Mouse (Mus musculus) stomach, embryonic 15.5 days (tissue): ENCODE measurements at regions not wholly inside any gene's neighbourhood (a gene's known extent, or its start where the extent isn't known, plus 50 kb on each side); places are given as distances from the start of the nearest gene placed in this dataset.
"Not testable (repeated sequence)": the region's sequence is repeated elsewhere in the genome, so short reads cannot be mapped to it uniquely, and the experiment has no call there.

Experiments
- ATAC-seq: fragments of 200-750 bp; cut with Nextera tagmentation; 2 replicates; pipeline ENCODE4 v1.8.0; 2017; ENCODE audit warnings: low read depth, moderate number of reproducible peaks, moderate TSS enrichment; ENCODE audit not compliant: insufficient read depth, low FRiP score
- H3K27ac ChIP-seq: fragments of 300-500 bp; sonication (generic); 2 replicates; pipeline ENCODE4 v1.5.1; 2015; ENCODE audit warnings: mild to moderate bottlenecking, inconsistent platforms
- H3K27me3 ChIP-seq: fragments of 300-500 bp; sonication (generic); replicated peaks from 2 replicates; pipeline ENCODE4 v1.6.1; 2015; ENCODE audit warnings: inconsistent platforms
- H3K36me3 ChIP-seq: fragments of 300-500 bp; sonication (generic); 2 replicates; pipeline ENCODE4 v1.6.1; 2015; ENCODE audit warnings: inconsistent platforms
- H3K4me1 ChIP-seq: fragments of 300-500 bp; sonication (generic); 2 replicates; pipeline ENCODE4 v1.6.1; 2015; ENCODE audit warnings: inconsistent platforms
- H3K4me2 ChIP-seq: fragments of 300-500 bp; sonication (generic); 2 replicates; pipeline ENCODE4 v1.6.1; 2015; ENCODE audit warnings: mild to moderate bottlenecking, inconsistent platforms
- H3K4me3 ChIP-seq: fragments of 300-500 bp; sonication (generic); replicated peaks from 2 replicates; pipeline ENCODE4 v1.5.1; 2015; ENCODE audit warnings: inconsistent platforms
- H3K9ac ChIP-seq: fragments of 300-500 bp; sonication (generic); 2 replicates; pipeline ENCODE4 v1.6.1; 2015; ENCODE audit warnings: inconsistent platforms
- H3K9me3 ChIP-seq: fragments of 300-500 bp; sonication (generic); 2 replicates; pipeline ENCODE4 v1.6.1; 2016; ENCODE audit warnings: inconsistent platforms
- WGBS: fragments of 180-500 bp; shearing (Covaris S2); methylation state at CpG from one replicate; pipeline ENCODE4 v1.1.7; 2015; 5-methylcytosine and 5-hydroxymethylcytosine counted together

- H3K27me3 ChIP-seq, result no peaks in the 10 kb centered on the region
- no peak overlapping the region for H3K4me2 ChIP-seq
- no peaks in the 10 kb centered on the region for H3K4me1 ChIP-seq
- no peaks in the 10 kb centered on the region for H3K9me3 ChIP-seq
- H3K36me3 ChIP-seq, result no peaks in the 10 kb centered on the region
- H3K9ac ChIP-seq, result no peak overlapping the region
- no peak overlapping the region for H3K4me3 ChIP-seq
- no peak for ATAC-seq
- H3K27ac ChIP-seq, result no peak overlapping the region
- 77% methylated on average over 6 of the region's 6 CpGs for WGBS
Observed at GRCm38 (mm10) chr13:70216134-70216533, 413.9 kb downstream of the Med10 start.

DNA sequence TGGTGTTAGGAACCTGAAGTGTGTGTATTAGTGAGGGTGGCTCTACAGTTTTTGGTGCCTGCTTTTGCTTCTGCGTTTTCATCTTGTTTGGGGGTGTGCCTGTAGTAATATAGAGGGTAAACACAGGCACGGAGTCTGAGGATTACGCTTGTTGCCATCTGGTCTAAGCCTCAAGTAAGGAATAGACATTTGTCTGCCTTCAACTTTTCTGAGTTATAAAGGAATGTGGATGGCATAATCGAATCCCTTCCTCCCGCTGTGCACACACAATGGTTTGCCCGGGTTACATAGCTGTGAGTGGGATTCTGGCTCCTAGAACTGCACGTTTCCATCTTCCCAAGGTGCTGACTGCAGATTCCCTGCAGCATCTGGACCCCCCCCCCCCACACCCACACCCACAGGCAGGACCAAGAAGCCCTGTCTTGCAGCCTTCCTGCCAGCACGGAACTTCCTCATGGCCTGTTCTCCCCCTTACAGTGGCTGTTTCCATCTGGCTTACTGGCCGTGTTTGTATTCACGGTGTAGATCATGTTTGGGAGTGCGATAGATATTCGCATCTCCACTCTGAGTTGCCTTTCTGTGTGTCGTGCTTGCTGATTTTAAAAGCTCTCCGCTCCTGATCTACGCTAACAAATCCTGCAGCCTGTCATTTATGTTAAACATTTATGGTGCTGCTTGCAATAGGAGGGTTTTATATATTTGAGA, 415.4 kb downstream of the Med10 start:
- Histone ChIP-seq H3K4me3 (no peak overlapping the region), H3K36me3 (no peaks in the 10 kb centered on the region), H3K9ac (no peak overlapping the region), H3K4me1 (no peaks in the 10 kb centered on the region), H3K27ac (no peak overlapping the region), H3K4me2 (no peak overlapping the region), H3K27me3 (no peaks in the 10 kb centered on the region), H3K9me3 (no peaks in the 10 kb centered on the region)
- no peak for ATAC-seq
- WGBS, result 56% methylated on average over 15 of the region's 15 CpGs

DNA sequence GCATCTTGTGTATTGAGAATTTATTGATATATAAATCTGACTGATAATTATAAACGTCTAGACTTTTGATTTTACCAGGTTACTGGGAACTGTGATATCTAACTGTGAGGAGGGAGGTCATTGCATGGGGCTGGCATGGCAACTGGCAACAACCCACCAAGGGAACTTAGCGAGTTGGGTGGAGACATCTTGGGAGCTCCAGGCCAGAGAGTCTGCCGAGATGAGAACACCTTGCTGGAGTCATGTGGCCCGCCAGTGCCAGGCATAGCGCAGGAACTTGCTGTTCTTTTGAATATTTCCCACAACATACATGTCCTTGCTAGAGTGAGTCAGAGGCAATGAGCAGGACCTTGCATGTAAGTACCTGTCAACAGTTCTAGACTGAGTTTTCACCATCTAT, 413.9 kb downstream of the Ice1 start:
- H3K9ac ChIP-seq, result no peak overlapping the region
- H3K4me2 ChIP-seq, result no peak overlapping the region
- no peak for ATAC-seq
- H3K36me3 ChIP-seq, result no peaks in the 10 kb centered on the region
- no peaks in the 10 kb centered on the region for H3K27me3 ChIP-seq
- H3K27ac ChIP-seq, result no peak overlapping the region
- WGBS, result 88% methylated on average over 5 of the region's 5 CpGs
- no peaks in the 10 kb centered on the region for H3K9me3 ChIP-seq
- no peaks in the 10 kb centered on the region for H3K4me1 ChIP-seq
- H3K4me3 ChIP-seq, result no peak overlapping the region

DNA sequence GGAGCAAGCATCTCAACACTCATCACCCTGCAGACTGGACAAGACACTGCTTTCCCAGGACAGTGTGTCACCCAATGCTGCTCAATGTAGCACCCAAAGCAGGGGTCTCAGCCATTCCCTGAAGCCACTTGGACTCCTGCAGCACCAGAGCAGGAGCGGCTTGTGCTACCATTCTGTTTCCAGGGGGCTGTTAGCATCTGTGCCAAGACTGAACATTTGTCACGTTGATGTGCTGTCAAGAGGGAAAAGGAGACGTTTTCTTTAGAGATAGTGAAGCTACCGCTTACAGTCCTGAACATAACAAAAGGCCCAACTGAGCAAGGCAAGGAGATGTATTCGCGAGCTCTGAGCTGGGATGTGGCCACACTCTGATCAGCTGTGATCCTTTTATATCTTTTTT, 410.3 kb downstream of the Ice1 start:
- no peak for ATAC-seq
- no peaks in the 10 kb centered on the region for H3K9me3 ChIP-seq
- H3K36me3 ChIP-seq, result no peaks in the 10 kb centered on the region
- no peaks in the 10 kb centered on the region for H3K27me3 ChIP-seq
- H3K4me1 ChIP-seq, result no peaks in the 10 kb centered on the region
- 59% methylated on average over 6 of the region's 6 CpGs for WGBS
- no peak overlapping the region for H3K4me3 ChIP-seq
- H3K9ac ChIP-seq, result no peak overlapping the region
- no peak overlapping the region for H3K4me2 ChIP-seq
- H3K27ac ChIP-seq, result no peak overlapping the region

DNA sequence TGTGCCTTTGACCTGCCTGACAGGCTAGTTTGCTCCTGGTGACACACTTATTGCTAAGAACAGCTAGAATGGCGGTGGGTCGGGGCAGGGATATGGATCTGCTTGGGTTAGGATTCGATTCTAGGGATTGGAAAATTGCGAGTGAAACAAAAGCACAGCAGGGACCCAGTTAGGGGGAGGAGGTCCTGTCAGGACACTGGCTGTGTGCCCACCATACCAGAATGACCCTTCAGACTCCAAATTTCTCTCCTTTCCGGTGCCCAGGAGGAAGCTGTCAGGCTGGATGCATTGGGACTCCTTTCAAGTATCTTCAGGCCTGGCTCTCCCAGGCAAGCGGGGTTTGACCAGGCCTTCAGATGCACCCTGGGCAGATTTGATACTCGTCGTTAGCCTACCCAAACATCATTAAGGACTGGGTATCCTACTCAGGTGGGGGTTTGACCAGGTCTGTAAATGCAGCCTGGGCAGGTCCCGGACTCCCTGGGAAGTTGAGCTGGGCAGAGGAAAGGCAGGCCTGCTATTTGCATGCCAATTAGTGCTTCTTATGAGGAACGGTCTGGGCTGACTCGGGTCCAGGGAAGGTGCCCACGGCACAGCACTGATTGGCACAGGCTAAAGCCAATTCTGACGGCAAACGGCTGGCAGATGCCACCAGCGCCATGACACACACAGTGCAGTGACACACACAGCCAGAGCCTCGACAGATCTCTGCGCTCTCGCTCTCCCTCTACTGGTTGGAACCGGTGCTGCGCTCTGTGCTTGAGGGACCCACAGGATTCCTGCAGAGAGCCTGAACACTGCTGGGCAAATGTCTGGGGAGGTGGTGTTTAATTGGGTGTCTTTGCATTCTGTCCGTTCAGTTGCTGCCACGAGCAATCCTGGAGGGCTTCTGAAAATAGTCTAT, 403.3 kb downstream of the Ice1 start:
- Histone ChIP-seq H3K27ac (no peak overlapping the region), H3K9me3 (no peaks in the 10 kb centered on the region), H3K4me3 (no peak overlapping the region), H3K9ac (no peak overlapping the region), H3K36me3 (no peaks in the 10 kb centered on the region), H3K4me1 (no peaks in the 10 kb centered on the region), H3K27me3 (no peaks in the 10 kb centered on the region), H3K4me2 (0 out of 2 replicates have a peak overlapping the region, but pooled peaks have one; percentile 26)
- peak; percentile 35 for ATAC-seq
- WGBS, result 38% methylated on average over 22 of the region's 22 CpGs

GRCm38 (mm10) chr13:70243598-70244157, 393.8 kb downstream of the Ice1 start:
- Histone ChIP-seq H3K27ac (no peak overlapping the region), H3K36me3 (no peaks in the 10 kb centered on the region), H3K9ac (no peak overlapping the region), H3K4me1 (no peaks in the 10 kb centered on the region), H3K27me3 (no peaks in the 10 kb centered on the region), H3K9me3 (no peaks in the 10 kb centered on the region), H3K4me2 (no peak overlapping the region), H3K4me3 (no peak overlapping the region)
- ATAC-seq, result no peak
- 82% methylated on average over 4 of the region's 4 CpGs for WGBS

- no peak for ATAC-seq
- Histone ChIP-seq H3K9ac (no peak overlapping the region), H3K4me2 (no peak overlapping the region), H3K27me3 (no peaks in the 10 kb centered on the region), H3K36me3 (no peaks in the 10 kb centered on the region), H3K27ac (no peak overlapping the region), H3K4me1 (no peaks in the 10 kb centered on the region), H3K4me3 (no peak overlapping the region), H3K9me3 (no peaks in the 10 kb centered on the region)
- WGBS, result 14% methylated on average over 12 of the region's 12 CpGs
Observed at GRCm38 (mm10) chr13:70260003-70260496, 377.4 kb downstream of the Ice1 start.

DNA sequence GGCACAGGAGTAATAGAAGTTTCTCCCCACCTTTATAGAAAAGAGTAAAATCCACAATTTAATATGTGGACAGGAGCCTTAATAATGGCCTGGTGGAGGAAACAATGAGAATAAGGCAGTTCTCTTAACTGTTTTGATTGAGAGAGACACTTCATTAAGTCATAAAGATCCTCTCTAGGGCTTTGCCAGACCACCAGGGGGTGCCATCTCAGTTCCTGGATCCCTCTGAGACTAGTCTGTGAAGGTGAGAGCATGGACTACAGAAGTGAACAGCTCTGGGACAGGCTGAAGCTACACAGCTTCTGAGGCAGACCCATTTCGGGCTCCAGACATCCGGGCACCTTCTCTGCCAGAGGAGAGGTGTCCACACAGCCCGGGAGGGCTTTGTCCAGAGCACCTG, 373.8 kb downstream of the Ice1 start:
- ATAC-seq, result no peak
- H3K27me3 ChIP-seq, result no peaks in the 10 kb centered on the region
- H3K4me1 ChIP-seq, result no peaks in the 10 kb centered on the region
- H3K9ac ChIP-seq, result no peak overlapping the region
- no peak overlapping the region for H3K4me3 ChIP-seq
- 85% methylated on average over 3 of the region's 3 CpGs for WGBS
- no peak overlapping the region for H3K4me2 ChIP-seq
- H3K36me3 ChIP-seq, result no peaks in the 10 kb centered on the region
- H3K9me3 ChIP-seq, result no peaks in the 10 kb centered on the region
- H3K27ac ChIP-seq, result no peak overlapping the region

DNA sequence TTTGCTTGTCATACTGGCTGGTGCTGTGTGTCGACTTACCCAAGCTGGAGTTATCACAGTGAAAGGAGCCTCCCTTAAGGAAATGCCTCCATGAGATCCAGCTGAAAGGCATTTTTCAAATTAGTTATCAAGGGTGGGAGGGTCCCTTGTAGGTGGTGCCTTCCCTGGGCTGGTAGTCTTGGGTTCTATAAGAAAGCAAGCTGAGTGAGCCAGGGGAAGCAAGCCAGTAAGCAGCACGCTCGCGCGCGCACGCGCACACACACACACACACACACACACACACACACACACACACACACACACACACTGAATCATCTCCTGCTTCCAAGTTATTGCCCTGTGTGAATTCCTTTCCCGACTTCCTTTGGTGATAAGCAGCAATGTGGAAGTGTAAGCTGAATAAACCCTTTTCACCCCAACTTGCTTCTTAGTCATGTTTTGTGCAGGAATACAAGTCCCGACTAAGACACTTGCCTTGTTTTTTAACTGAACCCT, 360.5 kb downstream of the Ice1 start:
- H3K9ac ChIP-seq, H3K4me2 ChIP-seq, H3K4me3 ChIP-seq, H3K36me3 ChIP-seq, H3K27ac ChIP-seq, ATAC-seq, H3K4me1 ChIP-seq, H3K9me3 ChIP-seq, H3K27me3 ChIP-seq: not testable (repeated sequence)
- 80% methylated on average over 10 of the region's 10 CpGs for WGBS

GRCm38 (mm10) chr13:70277667-70278591, 359.5 kb downstream of the Ice1 start:
- WGBS, result 71% methylated on average over 13 of the region's 13 CpGs
- Histone ChIP-seq H3K27me3 (no peaks in the 10 kb centered on the region), H3K4me2 (no peak overlapping the region), H3K4me3 (no peak overlapping the region), H3K9ac (no peak overlapping the region), H3K36me3 (no peaks in the 10 kb centered on the region), H3K9me3 (no peaks in the 10 kb centered on the region), H3K4me1 (peaks cover 6% of the 10 kb centered on the region; the same call in 1 of the 2 replicates), H3K27ac (peak overlapping the region; percentile 16; the same call in 1 of the 2 replicates)
- ATAC-seq, result no peak
